Mouse (Mus musculus) intestine, embryonic 14.5 days (tissue): ENCODE measurements at regions not wholly inside any gene's neighbourhood (a gene's known extent, or its start where the extent isn't known, plus 50 kb on each side); places are given as distances from the start of the nearest gene placed in this dataset.

Experiments
- ATAC-seq: fragments of 200-750 bp; cut with Nextera tagmentation; replicated peaks from 2 replicates; pipeline ENCODE4 v1.8.0; 2017; ENCODE audit warnings: low read depth, moderate number of reproducible peaks, moderate TSS enrichment, moderate library complexity; ENCODE audit not compliant: low FRiP score, low TSS enrichment
- DNase-seq: peaks from one replicate; pipeline ENCODE4 v3.0.0-alpha.2; 2018; ENCODE audit warnings: low spot score
- H3K27ac ChIP-seq: fragments of 300-500 bp; sonication (generic); 2 replicates; pipeline ENCODE4 v1.5.1; 2014; ENCODE audit warnings: low read depth, mild to moderate bottlenecking, control low read depth
- H3K27me3 ChIP-seq: fragments of 300-500 bp; sonication (generic); replicated peaks from 2 replicates; pipeline ENCODE4 v1.6.1; 2014; ENCODE audit warnings: low read length, control low read depth; ENCODE audit not compliant: control insufficient read depth, insufficient read depth
- H3K36me3 ChIP-seq: fragments of 300-500 bp; sonication (generic); 2 replicates; pipeline ENCODE4 v1.6.1; 2014; ENCODE audit warnings: low read length, control low read depth; ENCODE audit not compliant: control insufficient read depth, insufficient read depth
- H3K4me1 ChIP-seq: fragments of 300-500 bp; sonication (generic); replicated peaks from 2 replicates; pipeline ENCODE4 v1.6.1; 2014; ENCODE audit warnings: low read length, control low read depth, mixed read lengths; ENCODE audit not compliant: control insufficient read depth, insufficient read depth
- H3K4me2 ChIP-seq: fragments of 300-500 bp; sonication (generic); 2 replicates; pipeline ENCODE4 v1.6.1; 2014; ENCODE audit warnings: low read length
- H3K4me3 ChIP-seq: fragments of 300-500 bp; sonication (generic); 2 replicates; pipeline ENCODE4 v1.5.1; 2014; ENCODE audit warnings: low read depth, low read length, control low read depth, mixed read lengths
- H3K9ac ChIP-seq: fragments of 300-500 bp; sonication (generic); 2 replicates; pipeline ENCODE4 v1.6.1; 2014; ENCODE audit warnings: mild to moderate bottlenecking, low read length
- H3K9me3 ChIP-seq: fragments of 300-500 bp; sonication (generic); 2 replicates; pipeline ENCODE4 v1.6.1; 2016; ENCODE audit warnings: low read length, control low read depth; ENCODE audit not compliant: control insufficient read depth
- WGBS: fragments of 180-500 bp; shearing (Covaris S2); extraction: QIAGEN DNeasy Blood & Tissue Kit; methylation state at CpG from one replicate; pipeline ENCODE4 v1.1.7; 2014; 5-methylcytosine and 5-hydroxymethylcytosine counted together

DNA sequence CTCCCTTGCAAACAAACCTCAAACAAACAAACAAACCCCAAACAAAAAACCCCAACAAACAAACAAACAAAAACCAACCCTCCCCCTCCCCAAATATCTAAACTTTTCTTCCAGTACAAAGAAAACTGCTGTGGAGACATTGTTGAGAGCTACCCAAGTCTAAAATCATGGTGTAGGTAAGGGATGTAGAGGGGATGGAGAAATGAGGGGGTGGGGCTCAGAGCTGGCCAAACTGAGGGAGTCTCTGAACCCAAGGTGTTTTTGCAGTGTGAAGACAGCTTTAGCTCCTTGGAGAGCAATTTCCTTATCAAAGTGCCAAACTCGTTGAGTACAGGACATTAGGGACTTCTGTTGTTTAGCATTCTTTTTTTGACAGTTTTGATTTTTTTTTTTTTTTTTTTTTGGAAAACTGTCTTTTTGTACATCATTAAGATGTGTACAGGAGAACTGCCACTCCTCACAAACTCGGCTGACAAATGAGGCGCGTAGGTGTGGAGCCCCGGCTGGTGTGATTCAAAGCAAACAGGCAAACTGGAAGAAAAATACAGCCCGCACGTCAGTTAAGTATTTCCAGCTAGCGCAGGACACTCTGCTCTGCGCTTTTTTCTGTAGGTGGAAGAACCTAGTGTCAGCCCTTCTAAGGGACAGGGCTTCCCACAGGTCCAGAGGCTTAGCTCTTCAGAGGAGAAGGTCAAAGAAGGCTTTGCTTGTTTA is 226.0 kb upstream of the Kif2a start:
- Histone ChIP-seq H3K4me3 (no peak overlapping the region), H3K27ac (no peak overlapping the region), H3K4me2 (no peak overlapping the region), H3K9ac (no peak overlapping the region), H3K4me1 (no peaks in the 10 kb centered on the region), H3K9me3 (no peaks in the 10 kb centered on the region), H3K27me3 (no peaks in the 10 kb centered on the region; the same call in 1 of the 2 replicates), H3K36me3 (no peaks in the 10 kb centered on the region)
- DNase-seq: no peak
- ATAC-seq: no peak
- 27% methylated on average over 9 of the region's 9 CpGs for WGBS

DNA sequence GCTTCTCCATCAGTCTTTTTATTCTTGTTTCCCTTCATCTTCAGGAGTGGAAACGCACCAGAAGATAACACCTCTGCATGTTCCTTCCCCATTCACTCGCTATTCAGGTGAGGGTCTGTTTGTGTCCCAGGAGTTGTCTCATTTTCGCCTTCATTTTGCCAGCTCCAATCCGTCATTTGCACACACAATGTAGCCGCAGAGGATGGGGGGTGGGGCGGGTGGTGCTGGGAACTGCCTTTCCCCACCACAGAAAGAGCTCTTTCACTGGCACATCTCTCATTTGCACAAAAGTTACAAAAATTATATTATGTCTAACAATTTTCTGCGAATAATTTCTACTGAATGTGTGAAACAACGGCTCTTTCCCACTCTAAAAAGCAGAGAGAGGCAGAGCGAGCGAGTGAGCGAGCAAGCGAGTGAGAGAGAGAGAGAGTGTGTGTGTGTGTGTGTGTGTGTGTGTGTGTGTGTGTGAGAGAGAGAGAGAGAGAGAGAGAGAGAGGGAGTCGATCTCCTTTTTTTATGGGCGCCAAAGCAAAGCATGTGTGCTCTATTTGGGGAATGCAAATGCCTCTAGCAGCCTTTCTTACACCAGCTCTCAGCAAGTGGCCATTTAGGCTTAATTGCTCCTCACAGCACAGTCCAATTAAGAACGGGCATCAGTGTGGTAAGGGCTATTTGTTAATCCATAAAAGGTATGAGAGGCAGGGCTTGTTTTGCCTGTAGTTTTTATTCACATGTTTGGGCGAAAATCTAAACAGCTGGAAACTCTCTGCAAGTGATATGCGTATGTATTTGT is 225.2 kb upstream of the Kif2a start:
- Histone ChIP-seq H3K27ac (no peak overlapping the region), H3K9ac (no peak overlapping the region), H3K27me3 (no peaks in the 10 kb centered on the region; the same call in 1 of the 2 replicates), H3K9me3 (no peaks in the 10 kb centered on the region), H3K36me3 (no peaks in the 10 kb centered on the region), H3K4me3 (no peak overlapping the region), H3K4me1 (no peaks in the 10 kb centered on the region), H3K4me2 (0 out of 2 replicates have a peak overlapping the region, but pooled peaks have one; percentile 12)
- 38% methylated on average over 17 of the region's 17 CpGs for WGBS
- ATAC-seq (no peak), DNase-seq (no peak)

- H3K36me3 ChIP-seq: no peaks in the 10 kb centered on the region
- 30% methylated on average over 3 of the region's 3 CpGs for WGBS
- peaks cover 3% of the 10 kb centered on the region; the same call in 1 of the 2 replicates for H3K4me1 ChIP-seq
- no peak overlapping the region for H3K27ac ChIP-seq
- no peak overlapping the region for H3K4me2 ChIP-seq
- ATAC-seq (no peak), DNase-seq (no peak)
- H3K9me3 ChIP-seq: no peaks in the 10 kb centered on the region
- H3K4me3 ChIP-seq: no peak overlapping the region
- H3K9ac ChIP-seq: no peak overlapping the region
- no peaks in the 10 kb centered on the region; the same call in 1 of the 2 replicates for H3K27me3 ChIP-seq
Measured at GRCm38 (mm10) chr13:107244173-107244572, 222.2 kb upstream of the Kif2a start.

DNA sequence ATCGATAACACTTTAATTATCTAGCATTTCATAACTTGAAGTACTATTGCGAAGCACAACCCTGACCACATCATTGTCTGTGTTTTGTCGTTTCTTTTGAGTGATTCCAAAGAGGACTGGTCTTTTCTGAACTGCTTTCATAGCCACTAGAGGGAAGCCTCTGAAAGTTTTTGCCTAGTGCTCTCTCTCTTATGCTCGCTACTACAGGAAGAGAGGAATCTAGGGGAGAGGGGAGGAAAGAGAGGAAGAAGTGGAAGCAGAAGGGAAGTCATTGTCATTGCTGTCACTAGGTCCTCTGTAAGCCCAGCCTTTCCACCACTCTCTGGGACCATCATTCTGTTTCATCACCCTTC is 217.1 kb upstream of the Kif2a start:
- DNase-seq (no peak), ATAC-seq (peak; percentile 36; the same call in 1 of the 2 replicates)

GRCm38 (mm10) chr13:107238364-107239034 is 216.6 kb upstream of the Kif2a start:
- Histone ChIP-seq H3K4me3 (no peak overlapping the region), H3K9me3 (no peaks in the 10 kb centered on the region), H3K36me3 (no peaks in the 10 kb centered on the region), H3K9ac (no peak overlapping the region), H3K4me2 (0 out of 2 replicates have a peak overlapping the region, but pooled peaks have one; percentile 8), H3K27me3 (no peaks in the 10 kb centered on the region; the same call in 1 of the 2 replicates), H3K4me1 (peaks cover 3% of the 10 kb centered on the region; the same call in 1 of the 2 replicates), H3K27ac (peak overlapping the region; percentile 72)
- WGBS: 20% methylated on average over 9 of the region's 9 CpGs
- DNase-seq (peak; percentile 55), ATAC-seq (peak; percentile 40)

More for the DNA sequence above, 217.1 kb upstream of the Kif2a start:
- H3K27ac ChIP-seq: peak overlapping the region; percentile 72; the same call in 1 of the 2 replicates
- H3K36me3 ChIP-seq: no peaks in the 10 kb centered on the region
- H3K9me3 ChIP-seq: no peaks in the 10 kb centered on the region
- H3K4me1 ChIP-seq: peaks cover 3% of the 10 kb centered on the region; the same call in 1 of the 2 replicates
- 19% methylated on average over 4 of the region's 4 CpGs for WGBS
- no peak overlapping the region for H3K4me3 ChIP-seq
- H3K9ac ChIP-seq: no peak overlapping the region
- no peaks in the 10 kb centered on the region; the same call in 1 of the 2 replicates for H3K27me3 ChIP-seq
- 0 out of 2 replicates have a peak overlapping the region, but pooled peaks have one; percentile 8 for H3K4me2 ChIP-seq

DNA sequence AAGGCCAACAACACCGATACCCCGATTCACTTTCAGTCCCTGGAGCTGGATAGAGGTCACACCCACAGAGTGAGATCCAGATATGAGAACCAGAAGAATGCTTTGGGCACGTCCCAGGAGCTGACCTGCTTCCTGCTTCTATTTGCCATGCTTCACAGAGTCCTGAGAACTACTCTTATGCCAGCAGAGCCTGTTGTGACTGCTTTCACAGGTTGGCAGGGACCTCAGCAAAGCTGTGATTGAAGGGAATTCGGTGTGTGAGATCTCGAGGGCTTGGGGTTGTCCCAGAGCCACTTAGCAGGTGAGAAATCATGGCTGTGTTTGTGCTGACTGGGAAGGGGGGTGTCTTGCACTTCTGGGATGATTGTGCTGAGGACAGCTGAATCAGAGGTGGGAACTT is 197.5 kb upstream of the Kif2a start:
- ATAC-seq: no peak
- no peaks in the 10 kb centered on the region for H3K4me1 ChIP-seq

GRCm38 (mm10) chr13:107218351-107218750 is 196.4 kb upstream of the Kif2a start:
- DNase-seq (no peak), ATAC-seq (no peak)
- 73% methylated on average over 8 of the region's 8 CpGs for WGBS
- Histone ChIP-seq H3K9ac (no peak overlapping the region), H3K27ac (no peak overlapping the region), H3K4me1 (no peaks in the 10 kb centered on the region), H3K36me3 (no peaks in the 10 kb centered on the region), H3K27me3 (no peaks in the 10 kb centered on the region), H3K9me3 (no peaks in the 10 kb centered on the region), H3K4me3 (no peak overlapping the region), H3K4me2 (no peak overlapping the region)

More for the DNA sequence above, 197.5 kb upstream of the Kif2a start:
- no peaks in the 10 kb centered on the region for H3K27me3 ChIP-seq
- H3K4me2 ChIP-seq: no peak overlapping the region
- no peak overlapping the region for H3K27ac ChIP-seq
- H3K9ac ChIP-seq: no peak overlapping the region
- no peak overlapping the region for H3K4me3 ChIP-seq
- no peaks in the 10 kb centered on the region for H3K9me3 ChIP-seq
- 62% methylated on average over 5 of the region's 5 CpGs for WGBS
- H3K36me3 ChIP-seq: no peaks in the 10 kb centered on the region
- DNase-seq: no peak

- Histone ChIP-seq H3K9ac (no peak overlapping the region), H3K27me3 (no peaks in the 10 kb centered on the region), H3K4me3 (no peak overlapping the region), H3K4me1 (no peaks in the 10 kb centered on the region), H3K4me2 (no peak overlapping the region), H3K9me3 (no peaks in the 10 kb centered on the region), H3K27ac (no peak overlapping the region), H3K36me3 (no peaks in the 10 kb centered on the region)
- 81% methylated on average over 6 of the region's 6 CpGs for WGBS
- no peak for ATAC-seq
- DNase-seq: no peak
Measured at GRCm38 (mm10) chr13:107217825-107218224, 195.9 kb upstream of the Kif2a start.
